Mouse (Mus musculus) CH12.LX (cell line): ENCODE data around the gene Ackr2. TPM values are rescaled to one million over a fixed set of nuclear protein-coding genes. Genes with fewer than 3 reads are reported as not detected.

ENCODE experiments used
- DNase-seq: peaks from one replicate; pipeline ENCODE4 v3.0.0-alpha.2; 2013; ENCODE audit errors: extremely low read depth
- H3K27ac ChIP-seq: 2 replicates; pipeline ENCODE4 v1.5.1; 2012; ENCODE audit warnings: low read depth, mild to moderate bottlenecking, control low read depth, moderate library complexity; ENCODE audit not compliant: insufficient read depth
- H3K27me3 ChIP-seq: replicated peaks from 2 replicates; pipeline ENCODE3; 2012; ENCODE audit warnings: inconsistent platforms
- H3K36me3 ChIP-seq, 2 experiments: replicated peaks in 1 of 2; 2 replicates each; pipeline versions ENCODE3 to v1.6.1; 2012; ENCODE audit warnings: inconsistent platforms in 1 of 2, low read length in 1 of 2, mild to moderate bottlenecking in 1 of 2, mixed read lengths in 1 of 2, moderate library complexity in 1 of 2; ENCODE audit not compliant: control insufficient read depth in 1 of 2, insufficient read depth in 1 of 2
- H3K4me1 ChIP-seq, 2 experiments: 2 replicates each; pipeline ENCODE4 v1.6.1; 2012; ENCODE audit warnings: inconsistent platforms in 1 of 2, moderate library complexity in 1 of 2; ENCODE audit not compliant: insufficient read depth in 2 of 2, control insufficient read depth in 1 of 2
- H3K4me2 ChIP-seq: 2 replicates; pipeline ENCODE4 v1.6.1; 2012; ENCODE audit warnings: low read depth, mild to moderate bottlenecking, control low read depth; ENCODE audit not compliant: poor library complexity, insufficient read depth, severe bottlenecking
- H3K4me3 ChIP-seq, 3 experiments: fragments of 150-350 bp in 1 of 3; sonication (generic) in 1 of 3; replicated peaks in 1 of 3; 2 replicates each; pipeline versions ENCODE3 to v1.5.1; 2011 to 2012; ENCODE audit warnings: low read depth in 2 of 3, low read length in 2 of 3, mild to moderate bottlenecking in 2 of 3, moderate library complexity in 2 of 3, control low read depth in 1 of 3, improper control_type of control experiment in 1 of 3, inconsistent platforms in 1 of 3, mixed read lengths in 1 of 3; ENCODE audit not compliant: poor library complexity in 1 of 3
- H3K79me2 ChIP-seq: replicated peaks from 2 replicates; pipeline ENCODE4 v1.6.1; 2012; ENCODE audit warnings: mild to moderate bottlenecking, moderate library complexity; ENCODE audit not compliant: control insufficient read depth, poor library complexity, insufficient read depth, severe bottlenecking; ENCODE audit errors: extremely low read depth
- H3K9ac ChIP-seq: 2 replicates; pipeline ENCODE4 v1.6.1; 2012; ENCODE audit warnings: low read depth, mild to moderate bottlenecking, control low read depth, moderate library complexity; ENCODE audit not compliant: insufficient read depth
- H3K9me3 ChIP-seq: replicated peaks from 2 replicates; pipeline ENCODE3; 2012; ENCODE audit warnings: low read length, inconsistent platforms, mixed read lengths
- BHLHE40 ChIP-seq: IDR thresholded peaks from 2 replicates; pipeline ENCODE4 v1.6.1; 2011; ENCODE audit warnings: mild to moderate bottlenecking, low read depth, low read length, improper control_type of control experiment
- CHD1 ChIP-seq: IDR thresholded peaks from 2 replicates; pipeline ENCODE4 v1.6.1; 2012; ENCODE audit warnings: low read depth, low read length, improper control_type of control experiment, inconsistent platforms
- E2F4 ChIP-seq: IDR thresholded peaks from 2 replicates; pipeline ENCODE4 v1.6.1; 2011; ENCODE audit warnings: low read depth, low read length, improper control_type of control experiment; ENCODE audit not compliant: insufficient replicate concordance
- EP300 ChIP-seq: IDR thresholded peaks from 2 replicates; pipeline ENCODE4 v1.6.1; 2011; ENCODE audit warnings: low read length, improper control_type of control experiment
- ETS1 ChIP-seq: conservative IDR thresholded peaks from 2 replicates; pipeline ENCODE4 v1.6.1; 2012; ENCODE audit warnings: low read depth, mild to moderate bottlenecking, inconsistent platforms, low read length, improper control_type of control experiment, moderate library complexity
- GABPA ChIP-seq: IDR thresholded peaks from 2 replicates; pipeline ENCODE4 v1.6.1; 2012; ENCODE audit warnings: low read depth, low read length, improper control_type of control experiment, inconsistent platforms; ENCODE audit not compliant: insufficient replicate concordance
- IRF4 ChIP-seq: IDR thresholded peaks from 2 replicates; pipeline ENCODE4 v1.6.1; 2014; ENCODE audit warnings: low read depth, mild to moderate bottlenecking, inconsistent platforms, low read length, improper control_type of control experiment
- JUND ChIP-seq: conservative IDR thresholded peaks from 2 replicates; pipeline ENCODE4 v1.6.1; 2011; ENCODE audit warnings: low read depth, low read length, improper control_type of control experiment
- KAT2A ChIP-seq: IDR thresholded peaks from 2 replicates; pipeline ENCODE4 v1.6.1; 2012; ENCODE audit warnings: low read length, improper control_type of control experiment, inconsistent platforms; ENCODE audit not compliant: insufficient replicate concordance
- MAZ ChIP-seq: IDR thresholded peaks from 2 replicates; pipeline ENCODE4 v1.6.1; 2012; ENCODE audit warnings: low read depth, mild to moderate bottlenecking, inconsistent platforms, low read length, improper control_type of control experiment, moderate library complexity
- MXI1 ChIP-seq: IDR thresholded peaks from 2 replicates; pipeline ENCODE4 v1.6.1; 2011; ENCODE audit warnings: mild to moderate bottlenecking, low read depth, low read length, improper control_type of control experiment
- MYC ChIP-seq: IDR thresholded peaks from 2 replicates; pipeline ENCODE4 v1.6.1; 2011; ENCODE audit warnings: low read depth, mild to moderate bottlenecking, improper control_type of control experiment, low read length
- PAX5 ChIP-seq: IDR thresholded peaks from 2 replicates; pipeline ENCODE4 v1.6.1; 2012; ENCODE audit warnings: low read length, inconsistent platforms, mixed read lengths
- RAD21 ChIP-seq: IDR thresholded peaks from 2 replicates; pipeline ENCODE4 v1.6.1; 2011; ENCODE audit warnings: low read depth, mild to moderate bottlenecking, low read length, improper control_type of control experiment, moderate library complexity
- RCOR1 ChIP-seq: conservative IDR thresholded peaks from 2 replicates; pipeline ENCODE4 v1.6.1; 2012; ENCODE audit warnings: low read depth, mild to moderate bottlenecking, inconsistent platforms, low read length, improper control_type of control experiment
- SIN3A ChIP-seq: IDR thresholded peaks from 2 replicates; pipeline ENCODE4 v1.6.1; 2012; ENCODE audit warnings: low read length, improper control_type of control experiment, inconsistent platforms
- SMC3 ChIP-seq: IDR thresholded peaks from 2 replicates; pipeline ENCODE4 v1.6.1; 2011; ENCODE audit warnings: low read depth, low read length, improper control_type of control experiment
- TBP ChIP-seq: conservative IDR thresholded peaks from 2 replicates; pipeline ENCODE4 v1.6.1; 2011; ENCODE audit warnings: low read depth, low read length, improper control_type of control experiment
- TCF12 ChIP-seq: IDR thresholded peaks from 2 replicates; pipeline ENCODE4 v1.6.1; 2014; ENCODE audit warnings: low read depth, mild to moderate bottlenecking, inconsistent platforms, low read length, improper control_type of control experiment
- UBTF ChIP-seq: IDR thresholded peaks from 2 replicates; pipeline ENCODE4 v1.6.1; 2012; ENCODE audit warnings: low read depth, mild to moderate bottlenecking, inconsistent platforms, low read length, improper control_type of control experiment, moderate library complexity
- USF2 ChIP-seq: conservative IDR thresholded peaks from 2 replicates; pipeline ENCODE4 v1.6.1; 2011; ENCODE audit warnings: low read depth, low read length, improper control_type of control experiment
- ZC3H11A ChIP-seq: IDR thresholded peaks from 2 replicates; pipeline ENCODE4 v1.6.1; 2012; ENCODE audit warnings: low read depth, mild to moderate bottlenecking, inconsistent platforms, low read length, improper control_type of control experiment
- ZKSCAN1 ChIP-seq: IDR thresholded peaks from 2 replicates; pipeline ENCODE4 v1.6.1; 2012; ENCODE audit warnings: low read depth, inconsistent platforms, low read length, improper control_type of control experiment, borderline replicate concordance
- ZMIZ1 ChIP-seq: IDR thresholded peaks from 2 replicates; pipeline ENCODE4 v1.6.1; 2012; ENCODE audit warnings: low read depth, mild to moderate bottlenecking, inconsistent platforms, low read length, improper control_type of control experiment
- ZNF384 ChIP-seq: IDR thresholded peaks from 2 replicates; pipeline ENCODE4 v1.6.1; 2012; ENCODE audit warnings: low read depth, low read length, improper control_type of control experiment, inconsistent platforms
- dilution Hi-C: fragments of 300-500 bp; cut with MboI; formaldehyde crosslinking; loops from 2 replicates; pipeline ENCODE4 v1.14.3; 2020; ENCODE audit warnings: low sequenced_read_pairs; ENCODE audit not compliant: extremely low pct_unique_long_range_greater_than_20kb, extremely low pct_ligation_motif_present
- in situ Hi-C: fragments of 300-500 bp; cut with MboI; formaldehyde crosslinking; loops from 3 replicates; pipeline ENCODE4 v1.14.3; 2019; ENCODE audit warnings: low sequenced_read_pairs, low pct_ligation_motif_present, low pct_unique_long_range_greater_than_20kb, mixed read lengths
- polyA plus RNA-seq: library from polyadenylated mRNA; unstranded; fragments of >175 nt; gene quantifications from 2 replicates; pipeline ENCODE4 v1.2.1, GENCODE M21; 2012; ENCODE audit warnings: low read depth; ENCODE audit not compliant: insufficient read length
- total RNA-seq, 2 experiments: library from RNA; depleted of rRNA; stranded (reverse); fragments of 300-350 nt in 1 of 2; fragments of >200 nt in 1 of 2; gene quantifications; 2 replicates each; pipeline ENCODE4 v1.2.3; 2012 to 2014

The Ackr2 gene
- total and polyA plus RNA-seq, 3 experiments = 2.9 to 13.9 (median 9.8) TPM

- TF ChIP-seq MAZ = no peak
- no peak for TF ChIP-seq TBP
- TF ChIP-seq CHD1 = no peak
- TF ChIP-seq, all 38 proteins: peak for 0
- peaks cover 0 to 20% of the 10 kb centered on the region in 2 experiments; a peak in 2 of 4 replicates for H3K4me1 ChIP-seq
- H3K4me2 ChIP-seq = no peak overlapping the region
- DNase-seq = no peak
- no peak overlapping the region for H3K9ac ChIP-seq
- dilution Hi-C loops (no loop called here), in situ Hi-C loops (no loop called here)
- no peak overlapping the region for H3K27ac ChIP-seq
- no peaks in the 10 kb centered on the region; the same call in 1 of the 2 replicates for H3K79me2 ChIP-seq
- peaks cover 0 to 17% of the 10 kb centered on the region in 2 experiments for H3K36me3 ChIP-seq
- no peak overlapping the region for H3K4me3 ChIP-seq
- no peaks in the 10 kb centered on the region for H3K9me3 ChIP-seq
- no peaks in the 10 kb centered on the region for H3K27me3 ChIP-seq
Measured at GRCm38 (mm10) chr9:121859345-121859744, 38.8 kb upstream of the Ackr2 start.

- Histone ChIP-seq H3K27ac (no peak overlapping the region), H3K4me2 (no peak overlapping the region), H3K4me1 (peaks cover 0 to 7% of the 10 kb centered on the region in 2 experiments; a peak in 2 of 4 replicates), H3K4me3 (no peak overlapping the region), H3K9me3 (no peaks in the 10 kb centered on the region), H3K9ac (no peak overlapping the region), H3K36me3 (peaks cover 0 to 9% of the 10 kb centered on the region in 2 experiments), H3K27me3 (no peaks in the 10 kb centered on the region), H3K79me2 (no peaks in the 10 kb centered on the region; the same call in 1 of the 2 replicates)
- dilution Hi-C loops (no loop called here), in situ Hi-C loops (no loop called here)
- no peak for DNase-seq
- TF ChIP-seq JUND = no peak
- TF ChIP-seq RAD21 = no peak
- no peak for TF ChIP-seq MXI1
- no peak for TF ChIP-seq MAZ
- TF ChIP-seq RCOR1 = no peak
- TF ChIP-seq ZC3H11A = no peak
- TF ChIP-seq ZNF384 = no peak
- no peak for TF ChIP-seq UBTF
- TF ChIP-seq USF2 = no peak
- no peak for TF ChIP-seq TCF12
Measured at GRCm38 (mm10) chr9:121860921-121861320, 37.2 kb upstream of the Ackr2 start.

GRCm38 (mm10) chr9:121864837-121865236 is 33.3 kb upstream of the Ackr2 start:
- Histone ChIP-seq H3K27ac (no peak overlapping the region), H3K27me3 (no peaks in the 10 kb centered on the region), H3K4me2 (no peak overlapping the region), H3K9me3 (no peaks in the 10 kb centered on the region), H3K4me3 (no peak overlapping the region), H3K9ac (no peak overlapping the region), H3K79me2 (no peaks in the 10 kb centered on the region), H3K4me1 (no peaks in the 10 kb centered on the region), H3K36me3 (peaks cover 0 to under 1% of the 10 kb centered on the region in 2 experiments)
- no peak for DNase-seq
- TF ChIP-seq TBP = no peak
- no peak for TF ChIP-seq GABPA
- no peak for TF ChIP-seq ETS1
- TF ChIP-seq KAT2A = no peak
- no peak for TF ChIP-seq CHD1
- no peak for TF ChIP-seq E2F4
- TF ChIP-seq MXI1 = no peak
- no peak for TF ChIP-seq IRF4
- TF ChIP-seq ZKSCAN1 = no peak
- TF ChIP-seq PAX5 = no peak
- no peak for TF ChIP-seq MYC
- no peak for TF ChIP-seq BHLHE40
- TF ChIP-seq SIN3A = no peak
- TF ChIP-seq SMC3 = no peak
- TF ChIP-seq ZMIZ1 = no peak
- no peak for TF ChIP-seq EP300
- in situ Hi-C loops (no loop called here), dilution Hi-C loops (no loop called here)
